Mouse (Mus musculus) erythroblast, embryonic 14.5 days (primary cell): ENCODE measurements around the gene Gsap. TPM values are rescaled to one million over a fixed set of nuclear protein-coding genes. Genes with fewer than 3 reads are reported as not detected.
"Not testable (repeated sequence)": the region's sequence is repeated elsewhere in the genome, so short reads cannot be mapped to it uniquely, and the experiment has no call there.

Experiments used
- H3K27me3 ChIP-seq: 2 replicates; pipeline ENCODE4 v1.6.1; 2012; ENCODE audit warnings: inconsistent platforms; ENCODE audit not compliant: control insufficient read depth
- H3K36me3 ChIP-seq: 2 replicates; pipeline ENCODE4 v1.6.1; 2012; ENCODE audit warnings: mild to moderate bottlenecking, inconsistent platforms; ENCODE audit not compliant: control insufficient read depth
- H3K4me1 ChIP-seq: 2 replicates; pipeline ENCODE4 v1.6.1; 2012; ENCODE audit warnings: inconsistent platforms; ENCODE audit not compliant: control insufficient read depth
- H3K4me3 ChIP-seq: replicated peaks from 2 replicates; pipeline ENCODE3; 2012; ENCODE audit warnings: moderate library complexity, mild to moderate bottlenecking, inconsistent platforms
- H3K9me3 ChIP-seq: 2 replicates; pipeline ENCODE4 v1.6.1; 2012; ENCODE audit warnings: low read length, inconsistent platforms, mixed read lengths; ENCODE audit not compliant: control insufficient read depth
- GATA1 ChIP-seq: IDR thresholded peaks from 2 replicates; pipeline ENCODE4 v1.6.1; 2012; ENCODE audit warnings: low read length, inconsistent platforms, mixed read lengths
- TAL1 ChIP-seq: IDR thresholded peaks from 3 replicates; pipeline ENCODE4 v1.6.1; 2012; ENCODE audit warnings: low read length, inconsistent platforms, mixed read lengths
- polyA plus RNA-seq: library from polyadenylated mRNA; stranded (reverse); fragments of >175 nt; gene quantifications from 2 replicates; pipeline ENCODE4 v1.2.3, GENCODE M21; 2012

Gene Gsap
- polyA plus RNA-seq, 1 experiment = 0.03 TPM

DNA sequence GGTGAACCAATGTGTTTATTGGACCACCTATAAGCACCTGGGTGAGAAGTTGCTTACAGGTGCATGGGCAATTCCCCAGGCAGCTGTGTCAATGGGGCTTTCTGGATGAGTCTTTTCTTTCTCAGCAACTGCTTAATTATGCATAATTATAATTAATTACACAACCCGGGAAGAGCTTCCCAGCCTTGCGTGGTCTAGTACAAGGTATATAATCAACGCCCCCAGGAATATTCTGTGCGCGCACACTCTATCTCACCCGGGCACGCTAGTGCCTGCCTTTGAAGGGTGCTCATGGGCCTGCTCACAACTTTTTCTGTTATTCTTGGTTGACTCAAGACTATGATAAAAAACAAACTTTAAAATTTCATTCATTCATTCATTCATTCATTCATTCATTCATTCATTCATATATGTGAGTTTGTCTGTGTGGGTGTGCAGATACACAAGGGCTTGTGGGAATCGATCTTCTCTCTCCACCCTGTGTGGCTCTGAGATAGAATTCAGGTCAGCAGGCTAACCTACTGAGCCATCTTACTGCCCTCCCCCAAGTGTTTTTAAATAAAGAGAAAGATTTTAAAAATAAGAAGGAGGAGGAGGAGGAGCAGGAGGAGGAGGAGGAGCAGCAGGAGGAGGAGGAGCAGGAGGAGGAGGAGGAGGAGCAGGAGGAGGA is 78.4 kb downstream of the Gsap start:
- TF ChIP-seq TAL1 (no peak), GATA1 (no peak)
- H3K4me1 ChIP-seq = no peaks in the 10 kb centered on the region
- no peaks in the 10 kb centered on the region for H3K36me3 ChIP-seq
- H3K9me3 ChIP-seq = no peaks in the 10 kb centered on the region
- H3K27me3 ChIP-seq = no peaks in the 10 kb centered on the region
- no peak overlapping the region for H3K4me3 ChIP-seq

DNA sequence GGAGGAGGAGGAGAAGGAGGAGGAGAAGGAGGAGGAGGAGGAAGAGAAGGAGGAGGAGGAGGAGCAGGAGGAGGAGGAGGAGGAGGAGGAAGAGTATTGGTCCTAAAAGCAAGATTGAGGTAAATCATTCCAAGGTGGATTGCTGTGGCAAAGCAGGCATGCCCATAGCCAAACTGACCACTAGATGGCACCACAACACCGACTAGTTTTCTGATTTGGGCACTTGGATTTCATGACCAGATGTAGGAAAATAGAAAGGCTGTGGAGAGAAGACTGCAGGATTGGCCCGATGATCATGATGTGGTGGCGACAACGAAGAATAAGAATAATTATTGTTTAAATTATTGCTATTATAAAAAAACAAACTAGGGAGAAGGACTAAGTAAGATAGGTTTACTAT is 79.0 kb downstream of the Gsap start:
- H3K36me3 ChIP-seq = no peaks in the 10 kb centered on the region
- TF ChIP-seq GATA1 (no peak), TAL1 (no peak)
- no peak overlapping the region for H3K4me3 ChIP-seq
- H3K4me1 ChIP-seq = no peaks in the 10 kb centered on the region
- H3K27me3 ChIP-seq = no peaks in the 10 kb centered on the region
- H3K9me3 ChIP-seq = no peaks in the 10 kb centered on the region

DNA sequence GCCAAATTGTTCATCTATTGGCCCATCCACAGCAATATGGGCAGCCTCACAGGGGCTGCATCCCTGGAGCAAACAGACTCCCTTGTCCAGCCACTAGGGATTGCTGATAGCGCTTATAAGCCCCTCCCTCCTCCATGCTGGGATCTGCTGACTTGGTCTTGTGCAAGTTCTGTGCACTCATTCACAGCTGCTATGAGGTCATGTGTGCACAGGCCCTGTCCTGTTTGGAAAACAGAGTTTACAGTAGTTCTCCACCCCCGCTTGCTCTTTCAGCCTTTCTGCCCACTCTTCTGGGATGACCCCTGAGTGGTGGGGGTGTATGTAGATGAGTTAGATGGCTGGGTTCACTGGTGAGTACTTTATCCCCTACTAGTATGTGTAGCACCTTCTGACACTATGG is 81.0 kb downstream of the Gsap start:
- Histone ChIP-seq H3K4me1 (peaks cover 4% of the 10 kb centered on the region; the same call in 1 of the 2 replicates), H3K9me3 (no peaks in the 10 kb centered on the region), H3K36me3 (no peaks in the 10 kb centered on the region), H3K4me3 (no peak overlapping the region), H3K27me3 (no peaks in the 10 kb centered on the region)
- TF ChIP-seq GATA1 (no peak), TAL1 (no peak)

DNA sequence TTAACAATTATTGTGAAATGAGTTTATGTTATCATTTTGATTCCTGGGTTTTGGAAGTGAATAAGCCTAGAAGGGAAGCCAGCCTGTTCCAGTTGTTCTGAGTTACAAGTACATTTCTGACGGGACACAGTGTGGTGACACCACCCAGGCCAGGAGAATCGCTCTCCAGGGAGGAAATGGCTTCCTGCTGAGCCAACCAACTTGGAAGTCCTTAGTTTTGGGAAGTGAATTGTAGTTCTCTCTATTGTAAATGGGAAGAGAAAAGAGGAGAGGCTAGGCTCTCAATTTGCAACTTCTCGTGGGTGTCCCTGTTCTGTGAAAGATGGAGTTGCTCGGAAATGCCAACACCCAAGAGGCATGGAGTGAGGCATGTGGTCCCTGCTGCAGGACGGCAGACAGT is 83.4 kb downstream of the Gsap start:
- peaks cover 4% of the 10 kb centered on the region; the same call in 1 of the 2 replicates for H3K4me1 ChIP-seq
- H3K27me3 ChIP-seq = no peaks in the 10 kb centered on the region
- no peak overlapping the region for H3K4me3 ChIP-seq
- H3K9me3 ChIP-seq = no peaks in the 10 kb centered on the region
- TF ChIP-seq GATA1 (no peak), TAL1 (no peak)
- H3K36me3 ChIP-seq = no peaks in the 10 kb centered on the region

DNA sequence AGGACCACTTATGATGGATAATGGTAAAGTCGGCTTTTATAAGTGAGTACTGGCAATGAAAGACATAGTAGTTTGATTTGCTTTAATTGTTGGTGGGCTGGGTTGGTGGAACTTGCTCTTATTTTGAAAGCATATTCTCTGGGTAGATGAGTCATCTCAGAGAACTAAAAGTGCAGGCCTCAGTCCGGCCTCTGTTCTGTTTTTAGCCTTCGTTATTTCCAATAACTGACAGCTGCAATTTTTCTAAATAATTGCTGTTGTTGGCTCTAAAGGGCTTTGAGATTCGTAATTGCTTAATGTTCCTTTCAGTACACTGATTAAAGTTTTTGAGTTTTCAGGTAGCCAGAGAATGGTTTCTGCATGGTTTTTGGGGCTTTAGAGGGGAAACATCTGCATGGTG is 84.7 kb downstream of the Gsap start:
- Histone ChIP-seq H3K36me3 (no peaks in the 10 kb centered on the region), H3K4me3 (no peak overlapping the region), H3K4me1 (peaks cover 4% of the 10 kb centered on the region; the same call in 1 of the 2 replicates), H3K27me3 (no peaks in the 10 kb centered on the region), H3K9me3 (no peaks in the 10 kb centered on the region)
- TF ChIP-seq GATA1 = no peak
- no peak for TF ChIP-seq TAL1

DNA sequence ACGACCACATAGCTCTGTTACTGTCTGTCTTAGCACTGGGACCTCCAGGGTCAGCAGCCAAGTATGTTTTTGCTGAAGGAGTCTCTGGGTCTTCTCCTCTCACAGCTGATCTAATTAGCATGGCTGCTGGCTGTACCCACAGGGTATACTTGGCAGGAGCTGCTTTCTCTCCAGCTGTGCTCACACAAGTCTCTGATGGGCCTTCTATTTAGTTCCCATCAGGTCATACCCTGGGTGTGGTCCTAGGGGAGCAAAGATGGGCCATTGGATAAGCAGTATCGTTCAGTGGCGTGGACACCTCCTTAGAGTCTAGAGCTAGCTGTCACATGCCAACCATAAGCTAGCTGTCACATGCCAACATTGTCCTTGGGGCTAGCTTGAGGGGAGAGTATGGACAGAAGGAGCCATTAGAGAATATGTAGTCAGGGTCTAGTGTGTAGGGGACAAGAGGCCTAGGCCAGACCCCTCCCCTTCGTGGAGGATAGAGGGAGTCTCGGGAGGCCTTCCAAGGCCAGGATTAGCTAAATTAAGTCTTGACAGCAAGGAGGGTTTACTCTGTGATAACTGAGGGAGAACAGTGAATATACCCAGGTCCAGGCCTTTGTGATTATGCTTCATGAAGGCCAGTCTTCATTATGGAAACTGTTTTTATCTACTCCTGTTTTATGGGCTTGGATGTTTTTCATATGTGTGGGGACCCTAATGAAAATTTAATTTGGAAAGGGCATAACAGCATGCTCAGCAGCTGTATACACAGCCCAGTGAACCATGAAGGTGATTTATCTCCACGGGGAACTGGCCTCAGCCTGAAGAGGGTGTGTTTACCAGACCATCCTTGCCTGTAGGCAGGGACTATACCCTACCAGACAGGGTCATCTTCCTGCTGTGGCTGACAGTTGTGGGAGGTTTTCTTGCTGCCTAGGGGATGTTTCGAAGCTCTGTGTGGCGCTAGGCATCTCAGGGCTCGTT is 85.6 kb downstream of the Gsap start:
- no peak for TF ChIP-seq TAL1
- no peak for TF ChIP-seq GATA1
- Histone ChIP-seq H3K9me3 (no peaks in the 10 kb centered on the region), H3K4me1 (peaks cover 4% of the 10 kb centered on the region; the same call in 1 of the 2 replicates), H3K4me3 (no peak overlapping the region), H3K27me3 (no peaks in the 10 kb centered on the region), H3K36me3 (no peaks in the 10 kb centered on the region)

DNA sequence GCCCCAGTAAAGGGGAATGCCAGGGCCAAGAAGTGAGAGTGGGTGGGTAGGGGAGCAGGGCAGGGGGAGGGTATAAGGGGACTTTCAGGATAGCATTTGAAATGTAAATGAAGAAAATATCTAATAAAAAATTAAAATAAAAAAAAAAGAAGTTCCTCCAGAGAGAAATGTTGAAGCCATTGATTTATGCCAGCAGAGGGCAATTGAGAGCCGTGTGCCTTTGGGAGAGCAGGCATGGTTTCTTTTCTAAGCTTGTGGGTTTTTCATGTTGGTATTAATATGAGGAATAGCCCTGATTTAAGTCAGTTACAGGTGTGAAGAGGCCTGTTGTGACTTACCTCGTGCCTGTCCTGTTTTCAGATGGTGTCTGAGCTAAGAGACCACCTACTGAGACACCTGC is 91.6 kb downstream of the Gsap start:
- not testable (repeated sequence) for H3K27me3 ChIP-seq, H3K36me3 ChIP-seq, H3K9me3 ChIP-seq, H3K4me1 ChIP-seq, H3K4me3 ChIP-seq

DNA sequence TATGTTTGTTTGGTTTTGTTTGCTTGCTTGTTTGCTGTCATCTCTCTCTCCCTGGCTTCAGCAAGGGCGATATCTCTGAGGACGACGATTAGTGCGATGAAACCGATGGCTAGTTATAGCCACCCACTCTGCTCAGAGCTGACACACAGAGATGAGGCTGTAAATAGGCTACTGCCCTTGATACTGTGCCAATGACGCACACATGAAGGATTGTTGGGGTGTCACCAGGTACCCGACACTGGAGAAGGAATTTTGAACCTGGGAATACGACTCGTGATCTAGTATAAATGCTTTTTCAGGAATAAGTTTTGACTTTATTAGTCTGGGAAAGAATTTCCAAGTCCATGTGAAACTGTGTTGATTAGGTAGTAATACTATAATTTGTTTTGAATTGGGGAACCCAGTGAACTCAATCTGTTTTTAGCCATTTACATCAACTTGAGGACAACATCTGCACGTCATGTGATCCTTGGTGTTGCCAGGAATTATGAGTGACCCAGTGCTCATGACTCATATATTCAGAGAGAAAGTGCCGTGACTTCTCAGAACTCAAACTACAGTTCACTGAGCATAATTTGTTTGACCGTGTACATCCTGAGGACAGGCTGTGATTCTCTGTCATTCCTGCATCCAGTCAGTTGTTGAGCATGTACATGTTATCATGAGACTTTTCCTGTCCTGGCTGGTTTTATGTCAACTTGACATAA is 97.5 kb downstream of the Gsap start:
- Histone ChIP-seq H3K4me1 (no peaks in the 10 kb centered on the region), H3K4me3 (no peak overlapping the region), H3K27me3 (no peaks in the 10 kb centered on the region), H3K9me3 (no peaks in the 10 kb centered on the region), H3K36me3 (no peaks in the 10 kb centered on the region)
- no peak for TF ChIP-seq TAL1
- no peak for TF ChIP-seq GATA1
